Mouse (Mus musculus) embryonic facial prominence, embryonic 15.5 days (tissue): Measurements from ENCODE around the gene Tekt4. TPM values are rescaled to one million over a fixed set of nuclear protein-coding genes. Genes with fewer than 3 reads are reported as not detected.

Source experiments
- ATAC-seq: fragments of 200-750 bp; cut with Nextera tagmentation; 2 replicates; pipeline ENCODE4 v1.8.0; 2017; ENCODE audit warnings: low read depth, moderate TSS enrichment; ENCODE audit not compliant: insufficient number of reproducible peaks, low FRiP score, low TSS enrichment
- H3K27ac ChIP-seq: fragments of 300-500 bp; sonication (generic); replicated peaks from 2 replicates; pipeline ENCODE4 v1.5.1; 2015; ENCODE audit warnings: mild to moderate bottlenecking, inconsistent platforms
- H3K27me3 ChIP-seq: fragments of 300-500 bp; sonication (generic); 2 replicates; pipeline ENCODE4 v1.6.1; 2015; ENCODE audit warnings: inconsistent platforms
- H3K36me3 ChIP-seq: fragments of 300-500 bp; sonication (generic); 2 replicates; pipeline ENCODE4 v1.6.1; 2015; ENCODE audit warnings: mild to moderate bottlenecking, inconsistent platforms
- H3K4me1 ChIP-seq: fragments of 300-500 bp; sonication (generic); 2 replicates; pipeline ENCODE4 v1.6.1; 2015; ENCODE audit warnings: inconsistent platforms
- H3K4me2 ChIP-seq: fragments of 300-500 bp; sonication (generic); replicated peaks from 2 replicates; pipeline ENCODE4 v1.6.1; 2015; ENCODE audit warnings: mild to moderate bottlenecking, inconsistent platforms
- H3K4me3 ChIP-seq: fragments of 300-500 bp; sonication (generic); replicated peaks from 2 replicates; pipeline ENCODE4 v1.5.1; 2015; ENCODE audit warnings: mild to moderate bottlenecking, inconsistent platforms
- H3K9ac ChIP-seq: fragments of 300-500 bp; sonication (generic); 2 replicates; pipeline ENCODE4 v1.6.1; 2015; ENCODE audit warnings: inconsistent platforms
- H3K9me3 ChIP-seq: fragments of 300-500 bp; sonication (generic); replicated peaks from 2 replicates; pipeline ENCODE4 v1.6.1; 2016; ENCODE audit warnings: inconsistent platforms
- WGBS: fragments of 180-500 bp; shearing (Covaris S2); methylation state at CpG from one replicate; pipeline ENCODE4 v1.1.7; 2015; 5-methylcytosine and 5-hydroxymethylcytosine counted together
- polyA plus RNA-seq: library from polyadenylated mRNA; unstranded; fragments of >200 nt; fragmentation: Nextera tagmentation; extraction: Ambion mirVana; gene quantifications from 2 replicates; pipeline ENCODE4 v1.2.1, GENCODE M21; 2015

The Tekt4 gene
- polyA plus RNA-seq, 1 experiment from 2014 or later, result 6.2 TPM

DNA sequence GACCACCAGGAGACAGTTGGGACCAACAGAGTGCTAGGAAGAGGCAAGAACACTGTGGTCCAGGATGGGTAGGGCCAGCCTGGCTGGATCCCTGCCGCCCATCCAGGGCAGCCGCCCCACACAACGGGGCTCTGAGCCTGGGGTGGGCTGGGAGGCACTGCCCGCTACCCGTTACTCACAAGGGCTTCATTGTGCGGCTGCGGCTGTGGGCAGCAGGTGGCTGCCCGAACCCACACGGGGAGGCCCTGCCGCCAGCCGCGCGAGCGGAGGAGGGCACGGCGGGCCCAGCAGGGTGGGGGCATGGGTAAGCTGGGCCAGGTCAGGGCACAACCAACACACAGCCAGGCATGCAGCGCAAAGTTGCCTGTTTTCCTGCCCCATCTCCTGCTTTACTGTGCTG is 63.7 kb downstream of the Tekt4 start:
- Histone ChIP-seq H3K9ac (no peak overlapping the region), H3K9me3 (no peaks in the 10 kb centered on the region), H3K4me1 (peaks cover 30% of the 10 kb centered on the region), H3K4me2 (no peak overlapping the region), H3K27me3 (no peaks in the 10 kb centered on the region), H3K36me3 (no peaks in the 10 kb centered on the region), H3K4me3 (no peak overlapping the region), H3K27ac (no peak overlapping the region)
- 89% methylated on average over 17 of the region's 17 CpGs for WGBS
- no peak; the same call in 1 of the 2 replicates for ATAC-seq

DNA sequence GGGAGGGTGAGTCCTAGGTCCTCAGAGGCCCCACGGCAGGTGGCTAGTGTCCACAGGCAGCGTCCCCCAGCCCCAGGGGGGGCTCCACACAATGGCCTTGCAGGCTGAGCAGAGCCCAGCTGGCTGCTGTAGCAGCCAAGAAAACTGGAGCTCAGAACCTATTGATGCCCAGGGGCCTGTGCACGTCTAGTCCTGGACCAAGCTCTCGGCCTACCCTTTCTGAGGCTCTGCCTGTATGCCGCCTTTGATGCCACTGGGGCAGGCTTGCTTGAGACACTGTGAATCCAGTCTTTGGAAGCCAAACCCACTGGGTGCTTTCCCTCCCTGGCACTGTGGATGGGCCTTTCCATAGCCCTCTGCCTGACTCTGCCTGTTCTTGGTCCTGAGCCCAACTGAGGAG is 65.1 kb downstream of the Tekt4 start:
- Histone ChIP-seq H3K9me3 (no peaks in the 10 kb centered on the region), H3K27me3 (no peaks in the 10 kb centered on the region), H3K36me3 (no peaks in the 10 kb centered on the region), H3K27ac (no peak overlapping the region), H3K4me2 (no peak overlapping the region), H3K9ac (no peak overlapping the region), H3K4me1 (peaks cover 38% of the 10 kb centered on the region), H3K4me3 (no peak overlapping the region)
- 80% methylated on average over 5 of the region's 5 CpGs for WGBS
- no peak for ATAC-seq

DNA sequence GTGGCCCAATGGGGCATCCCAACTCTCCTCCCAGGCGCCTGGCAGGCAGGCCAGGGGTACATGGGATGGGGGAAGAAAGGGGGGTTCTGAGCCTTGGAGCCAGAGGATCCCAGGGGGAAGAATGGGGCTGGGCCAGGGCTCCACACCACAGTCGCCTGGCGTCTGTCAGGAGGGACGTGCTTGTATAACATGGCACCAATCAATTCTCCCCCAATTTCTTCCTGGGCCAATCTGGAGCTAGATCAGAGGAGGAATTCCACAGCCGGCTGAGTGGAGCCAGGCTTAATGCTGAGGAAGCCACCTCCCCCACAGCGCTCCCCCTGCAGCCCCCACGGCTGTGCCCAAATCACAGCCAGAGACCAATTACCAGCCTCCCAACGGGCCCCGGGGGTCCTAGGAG is 66.1 kb downstream of the Tekt4 start:
- Histone ChIP-seq H3K27me3 (no peaks in the 10 kb centered on the region), H3K9ac (no peak overlapping the region), H3K4me1 (peaks cover 42% of the 10 kb centered on the region), H3K4me2 (no peak overlapping the region), H3K36me3 (no peaks in the 10 kb centered on the region), H3K9me3 (no peaks in the 10 kb centered on the region), H3K4me3 (no peak overlapping the region), H3K27ac (peak overlapping the region; percentile 39; the same call in 1 of the 2 replicates)
- WGBS, result 16% methylated on average over 9 of the region's 9 CpGs
- peak; percentile 49; the same call in 1 of the 2 replicates for ATAC-seq

DNA sequence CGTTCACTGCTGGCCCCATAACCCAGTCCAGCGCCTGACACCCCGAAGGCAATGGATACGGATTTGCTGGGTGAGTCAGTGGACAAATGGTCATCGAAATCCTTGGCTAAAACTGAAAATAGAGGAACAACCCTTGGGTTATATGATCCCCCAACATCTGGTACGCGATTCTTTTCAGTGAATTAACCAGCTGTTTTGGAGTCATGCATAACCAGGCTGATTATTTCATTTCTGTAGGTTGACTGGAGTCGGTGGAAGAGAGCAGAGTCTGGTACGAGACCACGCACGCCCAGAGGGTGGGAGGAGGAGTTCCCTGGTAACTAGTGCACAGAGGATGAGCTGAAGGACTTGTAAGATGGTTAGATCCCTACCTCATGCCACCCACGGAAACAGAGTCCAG is 67.7 kb downstream of the Tekt4 start:
- Histone ChIP-seq H3K4me2 (no peak overlapping the region), H3K9me3 (no peaks in the 10 kb centered on the region), H3K9ac (no peak overlapping the region), H3K27ac (0 out of 2 replicates have a peak overlapping the region, but pooled peaks have one; percentile 34), H3K4me3 (no peak overlapping the region), H3K36me3 (no peaks in the 10 kb centered on the region), H3K4me1 (peaks cover 37% of the 10 kb centered on the region), H3K27me3 (no peaks in the 10 kb centered on the region)
- 31% methylated on average over 12 of the region's 12 CpGs for WGBS
- ATAC-seq, result no peak

Other genes with a start within 250 kb of the Tekt4 start
- gene Gnptg, start 214.5 kb upstream of the Tekt4 start, polyA plus RNA-seq, result 40.8 and 42.7 TPM in 2 replicates
- 50.8 and 53.2 TPM in 2 replicates for gene Tsr3, start 214.4 kb upstream of the Tekt4 start, polyA plus RNA-seq
- gene Baiap3, start 198.3 kb upstream of the Tekt4 start, polyA plus RNA-seq, result 1.3 and 1.6 TPM in 2 replicates
- 513 and 543 TPM in 2 replicates for gene Ube2i, start 180.0 kb upstream of the Tekt4 start, polyA plus RNA-seq
- 6.9 and 7.0 TPM in 2 replicates for gene Prss34, start 156.2 kb upstream of the Tekt4 start, polyA plus RNA-seq
- not detected in 2 replicates for gene Prss28, start 146.0 kb upstream of the Tekt4 start, polyA plus RNA-seq
- gene Prss29, start 136.0 kb upstream of the Tekt4 start, polyA plus RNA-seq, result not detected in 2 replicates
- 4.1 and 6.2 TPM in 2 replicates for gene Tpsab1, start 109.1 kb upstream of the Tekt4 start, polyA plus RNA-seq
- 167 and 237 TPM in 2 replicates for gene Tpsb2, start 88.3 kb upstream of the Tekt4 start, polyA plus RNA-seq
- 10.3 and 10.9 TPM in 2 replicates for gene Tpsg1, start 85.3 kb upstream of the Tekt4 start, polyA plus RNA-seq
- gene Cacna1h, start 20.8 kb upstream of the Tekt4 start, polyA plus RNA-seq, result 4.3 and 5.7 TPM in 2 replicates
- 0.17 and 0.27 TPM in 2 replicates for gene Sstr5, start 42.7 kb downstream of the Tekt4 start, polyA plus RNA-seq
- 13.1 and 13.7 TPM in 2 replicates for gene Sox8, start 116.1 kb downstream of the Tekt4 start, polyA plus RNA-seq
- gene Lmf1, start 124.5 kb downstream of the Tekt4 start, polyA plus RNA-seq, result 29.0 and 31.4 TPM in 2 replicates